Mouse (Mus musculus) liver, embryonic 15.5 days (tissue): ENCODE measurements around the gene Pde4d. TPM values are rescaled to one million over a fixed set of nuclear protein-coding genes. Genes with fewer than 3 reads are reported as not detected.

Experiments used
- ATAC-seq: fragments of 200-750 bp; cut with Nextera tagmentation; 2 replicates; pipeline ENCODE4 v1.8.0; 2017; ENCODE audit warnings: moderate number of reproducible peaks, mild to moderate bottlenecking, moderate library complexity; ENCODE audit not compliant: insufficient read depth
- H3K27ac ChIP-seq: fragments of 300-500 bp; sonication (generic); replicated peaks from 2 replicates; pipeline ENCODE4 v1.5.1; 2015; ENCODE audit warnings: mild to moderate bottlenecking, inconsistent platforms
- H3K27me3 ChIP-seq: fragments of 300-500 bp; sonication (generic); 2 replicates; pipeline ENCODE4 v1.6.1; 2015; ENCODE audit warnings: mild to moderate bottlenecking, inconsistent platforms
- H3K36me3 ChIP-seq: fragments of 300-500 bp; sonication (generic); replicated peaks from 2 replicates; pipeline ENCODE4 v1.6.1; 2015; ENCODE audit warnings: moderate library complexity, mild to moderate bottlenecking, inconsistent platforms
- H3K4me1 ChIP-seq: fragments of 300-500 bp; sonication (generic); replicated peaks from 2 replicates; pipeline ENCODE4 v1.6.1; 2015; ENCODE audit warnings: inconsistent platforms
- H3K4me2 ChIP-seq: fragments of 300-500 bp; sonication (generic); 2 replicates; pipeline ENCODE4 v1.6.1; 2015; ENCODE audit warnings: moderate library complexity, mild to moderate bottlenecking, inconsistent platforms
- H3K4me3 ChIP-seq: fragments of 300-500 bp; sonication (generic); replicated peaks from 2 replicates; pipeline ENCODE4 v1.5.1; 2015; ENCODE audit warnings: mild to moderate bottlenecking, inconsistent platforms
- H3K9ac ChIP-seq: fragments of 300-500 bp; sonication (generic); 2 replicates; pipeline ENCODE4 v1.6.1; 2015; ENCODE audit warnings: moderate library complexity, mild to moderate bottlenecking, inconsistent platforms
- H3K9me3 ChIP-seq: fragments of 300-500 bp; sonication (generic); replicated peaks from 2 replicates; pipeline ENCODE4 v1.6.1; 2016; ENCODE audit warnings: inconsistent platforms
- WGBS: fragments of 180-500 bp; shearing (Covaris S2); methylation state at CpG from one replicate; pipeline ENCODE4 v1.1.7; 2015; ENCODE audit warnings: mixed read lengths; ENCODE audit not compliant: insufficient replicate concordance; 5-methylcytosine and 5-hydroxymethylcytosine counted together
- polyA plus RNA-seq: library from polyadenylated mRNA; unstranded; fragments of >200 nt; fragmentation: Nextera tagmentation; extraction: Ambion mirVana; gene quantifications from 2 replicates; pipeline ENCODE4 v1.2.1, GENCODE M21; 2015

Gene Pde4d
- polyA plus RNA-seq, 1 experiment from 2014 or later, result 13.2 TPM

GRCm38 (mm10) chr13:108532875-108533274 is 83.1 kb downstream of the Pde4d start:
- Histone ChIP-seq H3K4me2 (no peak overlapping the region), H3K36me3 (no peaks in the 10 kb centered on the region), H3K9ac (no peak overlapping the region), H3K4me3 (no peak overlapping the region), H3K27ac (no peak overlapping the region), H3K27me3 (no peaks in the 10 kb centered on the region), H3K9me3 (no peaks in the 10 kb centered on the region; the same call in 1 of the 2 replicates), H3K4me1 (no peaks in the 10 kb centered on the region)
- 60% methylated on average over 1 of the region's 1 CpGs for WGBS
- no peak for ATAC-seq

- Histone ChIP-seq H3K27ac (no peak overlapping the region), H3K4me2 (no peak overlapping the region), H3K4me1 (no peaks in the 10 kb centered on the region), H3K9me3 (no peaks in the 10 kb centered on the region), H3K9ac (no peak overlapping the region), H3K4me3 (no peak overlapping the region), H3K27me3 (no peaks in the 10 kb centered on the region), H3K36me3 (no peaks in the 10 kb centered on the region)
- ATAC-seq, result no peak
- WGBS, result 34% methylated on average over 4 of the region's 4 CpGs
These were observed 86.7 kb downstream of the Pde4d start for GRCm38 (mm10) chr13:108536436-108536835.

- Histone ChIP-seq H3K27me3 (no peaks in the 10 kb centered on the region), H3K4me3 (no peak overlapping the region), H3K27ac (no peak overlapping the region), H3K36me3 (no peaks in the 10 kb centered on the region), H3K9me3 (no peaks in the 10 kb centered on the region), H3K4me2 (no peak overlapping the region), H3K4me1 (no peaks in the 10 kb centered on the region), H3K9ac (no peak overlapping the region)
- ATAC-seq, result no peak
- WGBS, result 61% methylated on average over 6 of the region's 6 CpGs
These were observed 87.2 kb downstream of the Pde4d start for GRCm38 (mm10) chr13:108536951-108537350.

- no peaks in the 10 kb centered on the region for H3K27me3 ChIP-seq
- no peak for ATAC-seq
- no peaks in the 10 kb centered on the region for H3K9me3 ChIP-seq
- WGBS, result 73% methylated on average over 1 of the region's 1 CpGs
- H3K4me1 ChIP-seq, result no peaks in the 10 kb centered on the region
- H3K36me3 ChIP-seq, result no peaks in the 10 kb centered on the region
- no peak overlapping the region for H3K4me3 ChIP-seq
- no peak overlapping the region for H3K9ac ChIP-seq
- H3K27ac ChIP-seq, result no peak overlapping the region
- no peak overlapping the region for H3K4me2 ChIP-seq
These were observed 89.1 kb downstream of the Pde4d start for GRCm38 (mm10) chr13:108538760-108539369.

GRCm38 (mm10) chr13:108541488-108541887 is 91.7 kb downstream of the Pde4d start:
- Histone ChIP-seq H3K9me3 (no peaks in the 10 kb centered on the region), H3K4me3 (no peak overlapping the region), H3K4me1 (no peaks in the 10 kb centered on the region), H3K27me3 (no peaks in the 10 kb centered on the region), H3K4me2 (no peak overlapping the region), H3K9ac (no peak overlapping the region), H3K36me3 (no peaks in the 10 kb centered on the region), H3K27ac (no peak overlapping the region)
- no peak for ATAC-seq
- 64% methylated on average over 3 of the region's 3 CpGs for WGBS

GRCm38 (mm10) chr13:108542342-108542761 is 92.6 kb downstream of the Pde4d start:
- H3K27me3 ChIP-seq, result no peaks in the 10 kb centered on the region
- H3K27ac ChIP-seq, result no peak overlapping the region
- ATAC-seq, result no peak
- no peaks in the 10 kb centered on the region for H3K36me3 ChIP-seq
- no peak overlapping the region for H3K4me2 ChIP-seq
- H3K9ac ChIP-seq, result no peak overlapping the region
- 74% methylated on average over 5 of the region's 5 CpGs for WGBS
- no peaks in the 10 kb centered on the region for H3K4me1 ChIP-seq
- no peaks in the 10 kb centered on the region for H3K9me3 ChIP-seq
- no peak overlapping the region for H3K4me3 ChIP-seq

- H3K4me1 ChIP-seq, result no peaks in the 10 kb centered on the region
- no peak overlapping the region for H3K4me3 ChIP-seq
- no peak overlapping the region for H3K9ac ChIP-seq
- no peak overlapping the region for H3K27ac ChIP-seq
- H3K9me3 ChIP-seq, result no peaks in the 10 kb centered on the region
- H3K4me2 ChIP-seq, result no peak overlapping the region
- H3K27me3 ChIP-seq, result no peaks in the 10 kb centered on the region
- WGBS, result 49% methylated on average over 5 of the region's 5 CpGs
- ATAC-seq, result no peak
- H3K36me3 ChIP-seq, result no peaks in the 10 kb centered on the region
These were observed 102.5 kb downstream of the Pde4d start for GRCm38 (mm10) chr13:108552288-108552687.

- Histone ChIP-seq H3K9ac (no peak overlapping the region), H3K4me3 (no peak overlapping the region), H3K4me2 (no peak overlapping the region), H3K9me3 (no peaks in the 10 kb centered on the region), H3K36me3 (no peaks in the 10 kb centered on the region), H3K4me1 (no peaks in the 10 kb centered on the region), H3K27me3 (no peaks in the 10 kb centered on the region), H3K27ac (no peak overlapping the region)
- WGBS, result 17% methylated on average over 5 of the region's 5 CpGs
- ATAC-seq, result no peak
These were observed 103.2 kb downstream of the Pde4d start for GRCm38 (mm10) chr13:108552995-108553394.

- Histone ChIP-seq H3K9me3 (no peaks in the 10 kb centered on the region), H3K4me3 (no peak overlapping the region), H3K9ac (no peak overlapping the region), H3K36me3 (no peaks in the 10 kb centered on the region), H3K27ac (no peak overlapping the region), H3K4me2 (no peak overlapping the region), H3K27me3 (no peaks in the 10 kb centered on the region), H3K4me1 (no peaks in the 10 kb centered on the region)
- no peak for ATAC-seq
These were observed 105.2 kb downstream of the Pde4d start for GRCm38 (mm10) chr13:108554901-108555300.

GRCm38 (mm10) chr13:108596938-108597337 is 147.2 kb downstream of the Pde4d start:
- no peak overlapping the region for H3K4me2 ChIP-seq
- H3K27me3 ChIP-seq, result no peaks in the 10 kb centered on the region
- H3K4me3 ChIP-seq, result no peak overlapping the region
- no peak overlapping the region for H3K9ac ChIP-seq
- 19% methylated on average over 3 of the region's 3 CpGs for WGBS
- no peaks in the 10 kb centered on the region for H3K4me1 ChIP-seq
- ATAC-seq, result no peak
- H3K27ac ChIP-seq, result no peak overlapping the region
- no peaks in the 10 kb centered on the region for H3K36me3 ChIP-seq
- no peaks in the 10 kb centered on the region for H3K9me3 ChIP-seq

- no peak overlapping the region for H3K9ac ChIP-seq
- 63% methylated on average over 3 of the region's 3 CpGs for WGBS
- H3K36me3 ChIP-seq, result no peaks in the 10 kb centered on the region
- H3K4me1 ChIP-seq, result no peaks in the 10 kb centered on the region
- H3K4me2 ChIP-seq, result no peak overlapping the region
- no peak overlapping the region for H3K27ac ChIP-seq
- no peaks in the 10 kb centered on the region for H3K27me3 ChIP-seq
- no peaks in the 10 kb centered on the region for H3K9me3 ChIP-seq
- H3K4me3 ChIP-seq, result no peak overlapping the region
- ATAC-seq, result no peak
These were observed 148.9 kb downstream of the Pde4d start for GRCm38 (mm10) chr13:108598673-108599072.

- ATAC-seq, result no peak
- Histone ChIP-seq H3K4me1 (no peaks in the 10 kb centered on the region), H3K9ac (no peak overlapping the region), H3K27me3 (no peaks in the 10 kb centered on the region), H3K4me3 (no peak overlapping the region), H3K9me3 (no peaks in the 10 kb centered on the region), H3K36me3 (no peaks in the 10 kb centered on the region), H3K4me2 (no peak overlapping the region), H3K27ac (no peak overlapping the region)
- 60% methylated on average over 6 of the region's 6 CpGs for WGBS
These were observed 149.6 kb downstream of the Pde4d start for GRCm38 (mm10) chr13:108599186-108599900.
